Mouse (Mus musculus): ENCODE data around the gene Samd13. TPM values are rescaled to one million over a fixed set of nuclear protein-coding genes. Genes with fewer than 3 reads are reported as not detected.

Gene Samd13
- polyA plus RNA-seq, 1 experiment from 2014 or later: 1.2 TPM

DNA sequence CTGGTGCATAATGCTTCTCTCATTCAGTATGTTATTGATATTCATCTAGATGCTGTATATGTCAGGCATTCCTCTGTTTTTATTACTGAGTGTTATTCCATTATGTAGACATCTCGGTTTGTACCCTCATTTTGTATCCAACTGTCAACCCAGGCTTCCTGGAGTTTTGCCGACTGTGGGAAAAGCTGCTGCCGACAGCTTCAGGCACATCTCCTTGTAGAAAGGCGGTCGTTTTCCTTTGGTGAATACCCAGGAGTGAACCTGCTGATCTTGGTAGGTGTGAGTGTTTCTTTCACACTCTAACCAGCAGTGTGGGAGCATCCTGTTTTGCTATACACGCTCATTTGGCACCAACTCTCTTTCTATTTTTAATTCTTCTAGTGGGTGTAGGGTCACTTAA is 24.4 kb downstream of the Samd13 start:
- 80% methylated on average over 6 of the region's 6 CpGs for WGBS
- ATAC-seq (ENCODE audit: insufficient number of reproducible peaks, low FRiP score, low TSS enrichment, low read depth): no peak

DNA sequence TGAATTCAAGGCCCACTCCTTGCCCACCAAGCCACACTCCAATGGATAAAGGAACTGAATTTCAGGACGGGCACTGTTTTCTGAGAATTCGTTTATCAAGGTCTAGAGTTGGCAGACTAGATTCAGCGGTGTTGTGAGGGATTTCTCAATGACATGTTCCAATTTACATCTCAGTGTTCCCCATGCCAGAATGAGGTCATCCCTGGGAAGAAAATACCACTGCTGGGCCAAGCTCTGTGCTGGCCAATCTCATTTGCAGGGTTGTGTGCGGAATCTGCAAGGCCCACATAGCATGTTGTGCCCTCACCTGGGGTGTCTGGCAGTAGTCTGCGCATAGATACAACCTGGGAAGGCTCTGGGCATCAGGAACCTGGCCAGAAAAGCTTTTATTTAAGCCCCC is 26.1 kb downstream of the Samd13 start:
- ATAC-seq (ENCODE audit: insufficient number of reproducible peaks, low FRiP score, low TSS enrichment, low read depth): no peak
- no peak overlapping the region for H3K4me3 ChIP-seq
- H3K9ac ChIP-seq: no peak overlapping the region
- no peak overlapping the region for H3K4me2 ChIP-seq
- WGBS: 93% methylated on average over 5 of the region's 5 CpGs
- no peaks in the 10 kb centered on the region for H3K9me3 ChIP-seq
- H3K36me3 ChIP-seq: no peaks in the 10 kb centered on the region
- no peaks in the 10 kb centered on the region for H3K4me1 ChIP-seq
- no peak overlapping the region for H3K27ac ChIP-seq
- no peaks in the 10 kb centered on the region for H3K27me3 ChIP-seq

More for the DNA sequence above, 24.4 kb downstream of the Samd13 start:
- no peaks in the 10 kb centered on the region for H3K27me3 ChIP-seq
- H3K36me3 ChIP-seq: no peaks in the 10 kb centered on the region
- H3K4me1 ChIP-seq: no peaks in the 10 kb centered on the region
- no peak overlapping the region for H3K4me2 ChIP-seq
- no peak overlapping the region for H3K9ac ChIP-seq
- H3K4me3 ChIP-seq: no peak overlapping the region
- H3K9me3 ChIP-seq: no peaks in the 10 kb centered on the region
- H3K27ac ChIP-seq: no peak overlapping the region

DNA sequence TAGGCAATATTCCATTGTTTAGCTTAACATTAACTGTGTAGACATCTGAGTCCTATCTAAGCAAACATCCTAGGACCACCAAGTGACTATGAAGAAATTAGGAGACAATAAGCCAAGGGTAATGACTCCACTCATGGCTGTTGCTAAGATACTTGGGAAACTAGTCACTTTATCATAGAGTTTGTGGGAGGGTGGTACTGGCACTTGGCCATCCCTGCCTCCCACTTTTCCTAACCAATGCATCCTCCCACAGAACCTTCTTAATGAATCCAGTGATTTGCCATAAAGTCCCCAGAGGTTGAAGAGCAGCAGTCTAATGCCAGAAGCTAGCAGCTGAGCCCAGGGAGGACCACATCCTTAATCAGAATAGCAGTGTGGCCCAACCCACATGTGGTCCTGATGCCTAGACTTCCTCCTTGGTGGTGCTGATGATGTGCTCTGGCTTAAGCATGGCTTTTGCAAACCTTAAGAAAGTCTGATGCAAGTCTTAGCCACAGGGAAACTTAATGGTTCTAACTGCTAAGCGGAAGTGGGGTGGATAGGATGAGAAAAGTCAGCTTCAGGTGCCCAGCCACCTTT is 27.2 kb downstream of the Samd13 start:
- Histone ChIP-seq H3K27ac (no peak overlapping the region), H3K9ac (no peak overlapping the region), H3K9me3 (no peaks in the 10 kb centered on the region), H3K27me3 (no peaks in the 10 kb centered on the region), H3K4me2 (no peak overlapping the region), H3K4me3 (no peak overlapping the region), H3K36me3 (no peaks in the 10 kb centered on the region), H3K4me1 (no peaks in the 10 kb centered on the region)
- 81% methylated on average over 1 of the region's 1 CpGs for WGBS
- no peak for ATAC-seq (ENCODE audit: insufficient number of reproducible peaks, low FRiP score, low TSS enrichment, low read depth)

DNA sequence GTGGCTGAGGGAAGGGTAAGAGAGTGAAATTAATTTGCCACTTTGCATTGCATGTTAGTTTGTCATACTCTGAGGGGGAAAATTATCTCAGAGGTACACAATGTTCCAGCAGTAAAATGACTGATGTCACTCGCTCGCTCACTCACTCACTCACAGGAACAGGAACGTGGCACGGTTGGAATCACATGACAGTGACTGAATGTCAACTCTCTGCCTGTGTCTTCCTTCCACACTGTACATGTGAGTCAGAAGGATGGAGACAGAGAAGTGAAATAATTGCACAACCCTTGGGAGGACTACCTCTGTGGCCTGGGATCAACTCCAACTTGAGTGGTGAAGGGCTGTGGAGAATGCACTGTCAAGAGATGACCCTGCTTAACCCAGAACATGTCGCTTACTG is 28.0 kb downstream of the Samd13 start:
- Histone ChIP-seq H3K27ac (no peak overlapping the region), H3K9ac (no peak overlapping the region), H3K4me2 (no peak overlapping the region), H3K9me3 (no peaks in the 10 kb centered on the region), H3K36me3 (no peaks in the 10 kb centered on the region), H3K4me1 (no peaks in the 10 kb centered on the region), H3K27me3 (no peaks in the 10 kb centered on the region), H3K4me3 (no peak overlapping the region)
- 87% methylated on average over 5 of the region's 5 CpGs for WGBS
- no peak for ATAC-seq (ENCODE audit: insufficient number of reproducible peaks, low FRiP score, low TSS enrichment, low read depth)

DNA sequence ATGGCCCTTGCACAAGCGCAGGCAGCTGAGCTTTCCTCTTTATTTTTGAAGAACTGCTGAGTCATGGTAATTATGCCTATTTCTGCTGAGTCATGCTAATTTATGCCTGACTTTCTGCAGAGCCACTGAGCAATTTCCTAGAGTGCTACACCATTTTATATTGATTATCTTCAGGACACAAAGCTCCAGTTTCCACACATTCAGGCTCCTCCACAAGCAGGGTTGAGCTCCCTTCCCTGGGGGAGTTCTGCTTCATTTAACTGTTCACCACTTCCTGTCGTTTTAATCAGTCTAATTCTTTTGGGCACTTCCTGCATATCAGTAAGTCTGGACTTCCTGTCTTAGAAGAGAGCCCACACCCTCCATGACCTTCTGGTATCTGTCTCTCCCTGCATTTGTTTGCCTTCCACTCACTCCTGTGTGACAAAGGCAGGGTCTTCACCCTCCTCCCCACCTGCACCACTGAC is 30.2 kb downstream of the Samd13 start:
- Histone ChIP-seq H3K4me2 (no peak overlapping the region), H3K36me3 (no peaks in the 10 kb centered on the region), H3K27me3 (no peaks in the 10 kb centered on the region), H3K27ac (no peak overlapping the region), H3K4me3 (no peak overlapping the region), H3K9ac (no peak overlapping the region), H3K9me3 (no peaks in the 10 kb centered on the region), H3K4me1 (no peaks in the 10 kb centered on the region)
- ATAC-seq (ENCODE audit: insufficient number of reproducible peaks, low FRiP score, low TSS enrichment, low read depth): no peak
- WGBS: 61% methylated on average over 2 of the region's 2 CpGs

DNA sequence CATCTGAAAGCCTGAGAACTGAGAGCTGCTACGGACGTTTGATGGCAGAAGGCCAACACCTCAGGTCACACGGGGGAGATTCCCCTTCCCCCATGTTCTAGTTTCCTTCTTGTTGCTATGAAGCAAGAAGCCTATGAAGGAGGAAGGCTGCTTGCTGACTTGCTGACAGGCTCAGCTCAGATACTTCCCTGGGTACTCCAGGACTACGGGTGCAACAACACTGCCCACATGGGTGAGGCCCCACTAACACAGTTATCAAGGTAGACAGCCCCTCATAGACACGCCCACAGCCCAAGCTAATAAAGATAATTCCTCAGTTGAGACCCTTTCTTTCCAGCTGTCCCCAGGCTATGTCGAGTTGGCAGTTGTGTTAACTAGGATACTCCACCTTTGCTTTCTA is 31.7 kb downstream of the Samd13 start:
- H3K9me3 ChIP-seq: no peaks in the 10 kb centered on the region
- no peak overlapping the region for H3K9ac ChIP-seq
- no peak for ATAC-seq (ENCODE audit: insufficient number of reproducible peaks, low FRiP score, low TSS enrichment, low read depth)
- H3K27ac ChIP-seq: no peak overlapping the region
- H3K4me2 ChIP-seq: no peak overlapping the region
- 52% methylated on average over 6 of the region's 6 CpGs for WGBS
- H3K27me3 ChIP-seq: no peaks in the 10 kb centered on the region
- H3K36me3 ChIP-seq: no peaks in the 10 kb centered on the region
- H3K4me3 ChIP-seq: no peak overlapping the region
- no peaks in the 10 kb centered on the region for H3K4me1 ChIP-seq

DNA sequence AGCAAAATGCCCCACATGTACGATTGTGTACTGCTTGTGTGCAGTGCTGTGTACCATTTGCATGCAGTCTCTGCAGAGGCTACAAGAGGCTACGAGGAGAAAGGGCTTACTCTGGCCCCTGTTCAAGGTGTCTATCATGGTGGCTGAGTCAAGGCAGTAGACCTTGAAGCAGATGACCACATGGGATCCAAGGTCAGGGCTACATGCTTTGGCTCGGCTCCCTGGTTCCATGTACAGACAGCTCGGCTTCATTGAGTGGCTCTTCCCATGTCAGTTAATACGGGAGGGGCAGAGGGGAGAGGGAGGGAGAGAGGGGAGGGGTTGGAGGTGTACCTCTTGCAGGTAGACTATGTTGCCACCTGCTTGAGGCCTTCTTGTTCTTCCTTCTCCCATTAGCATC is 33.0 kb downstream of the Samd13 start:
- H3K4me2 ChIP-seq: no peak overlapping the region
- H3K4me3 ChIP-seq: no peak overlapping the region
- 81% methylated on average over 5 of the region's 5 CpGs for WGBS
- ATAC-seq (ENCODE audit: insufficient number of reproducible peaks, low FRiP score, low TSS enrichment, low read depth): no peak
- no peaks in the 10 kb centered on the region for H3K9me3 ChIP-seq
- H3K9ac ChIP-seq: no peak overlapping the region
- no peaks in the 10 kb centered on the region for H3K27me3 ChIP-seq
- no peaks in the 10 kb centered on the region for H3K36me3 ChIP-seq
- H3K4me1 ChIP-seq: no peaks in the 10 kb centered on the region
- H3K27ac ChIP-seq: no peak overlapping the region

DNA sequence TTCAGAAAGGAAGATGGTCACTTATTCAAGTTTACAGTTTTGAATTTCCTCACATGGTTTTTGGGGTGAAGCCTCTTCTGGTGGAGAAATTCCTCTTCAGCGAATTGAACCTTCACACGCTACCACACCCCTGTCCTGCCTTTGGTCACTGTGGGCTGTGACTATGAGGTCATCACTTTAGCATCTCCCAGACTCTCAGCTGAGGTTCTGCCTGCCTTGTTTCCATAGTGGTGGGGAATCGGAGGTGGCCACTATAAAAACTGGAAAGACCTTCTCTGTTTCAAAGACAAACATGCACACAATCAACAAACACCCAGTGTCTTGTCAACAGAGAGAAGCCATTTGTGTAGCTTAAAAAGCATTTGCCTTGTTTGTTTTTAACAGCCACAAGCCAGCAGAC is 34.2 kb downstream of the Samd13 start, which contains the start of gene 4930503B20Rik:
TSS of gene 4930503B20Rik (minus strand) at position 101 of the 400 bp plus-strand sequence.
- H3K36me3 ChIP-seq: no peaks in the 10 kb centered on the region
- no peak within 1 kb of the TSS for H3K27ac ChIP-seq
- H3K9me3 ChIP-seq: no peaks in the 10 kb centered on the region
- H3K4me2 ChIP-seq: no peak within 1 kb of the TSS
- ATAC-seq (ENCODE audit: insufficient number of reproducible peaks, low FRiP score, low TSS enrichment, low read depth): no peak
- no peaks in the 10 kb centered on the region for H3K27me3 ChIP-seq
- no peak within 1 kb of the TSS for H3K9ac ChIP-seq
- 82% methylated on average over 3 of the region's 3 CpGs for WGBS
- no peaks in the 10 kb centered on the region for H3K4me1 ChIP-seq
- H3K4me3 ChIP-seq: no peak within 1 kb of the TSS

DNA sequence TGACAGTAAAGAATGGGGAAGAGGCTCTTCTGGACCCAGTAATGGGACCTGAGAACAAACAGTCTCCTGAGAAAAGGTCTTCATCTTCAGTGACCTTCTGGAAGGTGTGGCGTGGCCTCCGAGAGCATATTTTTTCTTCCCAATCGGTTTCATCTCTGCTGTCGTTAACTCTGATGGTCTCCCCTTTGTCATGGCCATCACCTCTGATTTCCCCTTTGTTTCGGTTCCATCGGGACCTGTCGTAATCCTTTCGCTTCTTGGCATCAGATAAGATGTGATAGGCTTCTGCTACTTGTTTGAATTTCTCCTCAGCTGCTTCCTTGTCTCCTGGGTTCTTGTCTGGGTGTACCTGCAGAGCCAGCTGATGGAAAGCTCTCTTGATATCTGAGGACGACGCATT is 34.7 kb downstream of the Samd13 start:
- Histone ChIP-seq H3K36me3 (no peaks in the 10 kb centered on the region), H3K27me3 (no peaks in the 10 kb centered on the region), H3K4me1 (no peaks in the 10 kb centered on the region), H3K4me3 (no peak overlapping the region), H3K4me2 (no peak overlapping the region), H3K9ac (no peak overlapping the region), H3K27ac (no peak overlapping the region), H3K9me3 (no peaks in the 10 kb centered on the region)
- 94% methylated on average over 10 of the region's 10 CpGs for WGBS
- no peak for ATAC-seq (ENCODE audit: insufficient number of reproducible peaks, low FRiP score, low TSS enrichment, low read depth)

DNA sequence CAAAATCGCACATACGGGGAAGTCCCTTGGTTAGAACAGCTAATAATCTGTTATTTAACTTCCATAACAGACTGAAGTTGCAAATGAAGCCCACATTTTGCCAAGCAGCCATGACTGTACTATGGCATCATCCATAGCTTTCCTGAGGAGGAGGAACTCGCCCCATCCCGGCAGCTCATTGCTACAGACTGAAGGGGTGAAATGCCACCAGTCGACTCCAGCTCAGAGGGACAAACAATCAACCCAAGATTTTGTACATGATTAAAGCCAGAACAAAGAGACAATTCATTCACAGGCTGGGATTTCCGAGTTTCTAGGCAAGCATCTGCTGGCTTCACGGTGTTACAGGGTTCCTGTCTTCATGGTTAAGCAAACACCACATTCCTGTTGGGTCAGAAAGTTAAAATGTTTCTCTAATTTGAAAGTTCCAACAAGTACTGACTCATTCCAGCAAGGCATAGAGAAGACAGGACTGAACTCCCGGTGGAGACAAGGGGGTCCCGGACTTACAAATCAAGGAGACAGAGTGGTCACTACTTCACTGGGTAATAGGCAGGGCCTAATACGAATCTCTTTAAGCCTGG is 36.0 kb downstream of the Samd13 start:
- 71% methylated on average over 10 of the region's 10 CpGs for WGBS
- no peaks in the 10 kb centered on the region for H3K4me1 ChIP-seq
- H3K36me3 ChIP-seq: no peaks in the 10 kb centered on the region
- no peaks in the 10 kb centered on the region for H3K27me3 ChIP-seq
- no peak overlapping the region for H3K9ac ChIP-seq
- H3K27ac ChIP-seq: no peak overlapping the region
- no peak overlapping the region for H3K4me3 ChIP-seq
- no peaks in the 10 kb centered on the region for H3K9me3 ChIP-seq
- no peak for ATAC-seq (ENCODE audit: insufficient number of reproducible peaks, low FRiP score, low TSS enrichment, low read depth)
- no peak overlapping the region for H3K4me2 ChIP-seq

DNA sequence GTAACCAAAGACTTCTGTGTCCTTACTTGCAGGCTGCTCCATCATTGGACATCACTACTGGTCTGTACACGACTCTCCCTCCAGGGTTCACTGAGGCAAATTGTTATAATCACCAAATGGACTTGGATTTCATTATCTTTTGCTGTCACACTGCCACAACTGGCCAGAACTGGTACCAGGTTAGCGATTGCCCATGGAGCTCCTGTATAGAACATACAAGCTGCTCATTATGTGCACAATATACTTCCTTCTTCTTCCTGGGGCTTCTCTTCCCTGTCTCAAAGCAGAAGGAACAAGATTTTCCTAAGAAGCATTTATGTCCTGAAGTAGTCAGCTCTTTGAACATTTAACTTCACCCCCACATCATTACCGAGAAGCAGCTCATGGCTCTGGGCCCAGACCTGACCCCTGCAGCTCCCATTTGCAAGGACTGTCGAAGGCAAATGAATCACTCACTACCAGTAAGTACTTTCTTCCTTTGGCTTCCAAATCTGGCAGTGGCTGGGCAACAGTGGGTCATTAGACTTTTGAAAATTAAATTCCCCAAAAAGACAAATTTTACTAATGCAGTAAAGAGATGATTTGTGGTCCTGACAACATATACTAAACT is 43.5 kb downstream of the Samd13 start:
- ATAC-seq (ENCODE audit: insufficient number of reproducible peaks, low FRiP score, low TSS enrichment, low read depth): no peak
- H3K4me3 ChIP-seq: no peak overlapping the region
- no peaks in the 10 kb centered on the region for H3K4me1 ChIP-seq
- no peak overlapping the region for H3K4me2 ChIP-seq
- WGBS: 41% methylated on average over 4 of the region's 4 CpGs
- no peak overlapping the region for H3K9ac ChIP-seq
- no peaks in the 10 kb centered on the region for H3K36me3 ChIP-seq
- H3K27ac ChIP-seq: no peak overlapping the region
- H3K9me3 ChIP-seq: no peaks in the 10 kb centered on the region
- no peaks in the 10 kb centered on the region for H3K27me3 ChIP-seq

DNA sequence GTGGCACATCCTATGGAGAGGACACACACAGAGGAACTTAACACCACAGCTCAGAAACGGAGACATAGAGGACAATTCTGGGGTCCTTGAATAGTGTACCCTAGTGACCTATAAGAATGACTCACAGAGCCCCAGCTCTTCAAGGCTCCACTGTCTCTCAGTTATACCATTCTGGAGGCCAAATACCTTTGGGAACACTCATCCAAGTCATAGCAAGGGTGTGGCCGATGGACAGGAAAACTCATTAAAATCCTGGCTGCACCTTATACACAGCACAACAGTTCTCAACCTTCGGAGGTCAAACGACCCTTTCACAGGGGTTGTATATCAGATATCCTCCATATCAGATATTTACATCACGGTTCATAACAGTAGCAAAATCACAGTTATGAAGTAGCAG is 52.9 kb downstream of the Samd13 start:
- no peak overlapping the region for H3K9ac ChIP-seq
- H3K36me3 ChIP-seq: no peaks in the 10 kb centered on the region
- H3K27ac ChIP-seq: no peak overlapping the region
- H3K4me3 ChIP-seq: no peak overlapping the region
- no peak overlapping the region for H3K4me2 ChIP-seq
- no peaks in the 10 kb centered on the region for H3K9me3 ChIP-seq
- WGBS: 82% methylated on average over 5 of the region's 5 CpGs
- ATAC-seq (ENCODE audit: insufficient number of reproducible peaks, low FRiP score, low TSS enrichment, low read depth): no peak
- H3K27me3 ChIP-seq: no peaks in the 10 kb centered on the region
- no peaks in the 10 kb centered on the region for H3K4me1 ChIP-seq
